Mouse (Mus musculus) hindbrain, embryonic 16.5 days (tissue): ENCODE results near the gene Aqp11. TPM values are rescaled to one million over a fixed set of nuclear protein-coding genes. Genes with fewer than 3 reads are reported as not detected.

Experiments
- ATAC-seq: fragments of 200-750 bp; cut with Nextera tagmentation; 2 replicates; pipeline ENCODE4 v1.8.0; 2017; ENCODE audit warnings: moderate TSS enrichment, moderate library complexity
- H3K27ac ChIP-seq: fragments of 300-500 bp; sonication (generic); 2 replicates; pipeline ENCODE4 v1.5.1; 2014; ENCODE audit warnings: low read depth, mild to moderate bottlenecking, control low read depth, low read length, moderate library complexity
- H3K27me3 ChIP-seq: fragments of 300-500 bp; sonication (generic); replicated peaks from 2 replicates; pipeline ENCODE4 v1.6.1; 2014; ENCODE audit warnings: low read length; ENCODE audit not compliant: control insufficient read depth, insufficient read depth
- H3K36me3 ChIP-seq: fragments of 300-500 bp; sonication (generic); 2 replicates; pipeline ENCODE4 v1.6.1; 2014; ENCODE audit warnings: mild to moderate bottlenecking, low read length, moderate library complexity, mixed read lengths; ENCODE audit not compliant: control insufficient read depth, insufficient read depth
- H3K4me1 ChIP-seq: fragments of 300-500 bp; sonication (generic); 2 replicates; pipeline ENCODE4 v1.6.1; 2014; ENCODE audit warnings: low read depth, low read length; ENCODE audit not compliant: control insufficient read depth, insufficient read depth
- H3K4me2 ChIP-seq: fragments of 300-500 bp; sonication (generic); 2 replicates; pipeline ENCODE4 v1.6.1; 2014; ENCODE audit warnings: mild to moderate bottlenecking, low read length, control low read depth, moderate library complexity
- H3K4me3 ChIP-seq: fragments of 300-500 bp; sonication (generic); 2 replicates; pipeline ENCODE4 v1.5.1; 2014; ENCODE audit warnings: mild to moderate bottlenecking, low read length, control low read depth, moderate library complexity
- H3K9ac ChIP-seq: fragments of 300-500 bp; sonication (generic); 2 replicates; pipeline ENCODE4 v1.6.1; 2014; ENCODE audit warnings: low read depth, mild to moderate bottlenecking, control low read depth, low read length, moderate library complexity
- H3K9me3 ChIP-seq: fragments of 300-500 bp; sonication (generic); 2 replicates; pipeline ENCODE4 v1.6.1; 2014; ENCODE audit warnings: mild to moderate bottlenecking, low read length, moderate library complexity; ENCODE audit not compliant: control insufficient read depth
- WGBS: fragments of 180-500 bp; shearing (Covaris S2); extraction: QIAGEN DNeasy Blood & Tissue Kit; methylation state at CpG from one replicate; pipeline ENCODE4 v1.1.7; 2014; 5-methylcytosine and 5-hydroxymethylcytosine counted together
- polyA plus RNA-seq: library from polyadenylated mRNA; unstranded; fragments of >200 nt; fragmentation: Nextera tagmentation; extraction: Ambion mirVana; gene quantifications from 2 replicates; pipeline ENCODE4 v1.2.1, GENCODE M21; 2015

The Aqp11 gene
- polyA plus RNA-seq, 1 experiment from 2014 or later = 24.5 TPM

DNA sequence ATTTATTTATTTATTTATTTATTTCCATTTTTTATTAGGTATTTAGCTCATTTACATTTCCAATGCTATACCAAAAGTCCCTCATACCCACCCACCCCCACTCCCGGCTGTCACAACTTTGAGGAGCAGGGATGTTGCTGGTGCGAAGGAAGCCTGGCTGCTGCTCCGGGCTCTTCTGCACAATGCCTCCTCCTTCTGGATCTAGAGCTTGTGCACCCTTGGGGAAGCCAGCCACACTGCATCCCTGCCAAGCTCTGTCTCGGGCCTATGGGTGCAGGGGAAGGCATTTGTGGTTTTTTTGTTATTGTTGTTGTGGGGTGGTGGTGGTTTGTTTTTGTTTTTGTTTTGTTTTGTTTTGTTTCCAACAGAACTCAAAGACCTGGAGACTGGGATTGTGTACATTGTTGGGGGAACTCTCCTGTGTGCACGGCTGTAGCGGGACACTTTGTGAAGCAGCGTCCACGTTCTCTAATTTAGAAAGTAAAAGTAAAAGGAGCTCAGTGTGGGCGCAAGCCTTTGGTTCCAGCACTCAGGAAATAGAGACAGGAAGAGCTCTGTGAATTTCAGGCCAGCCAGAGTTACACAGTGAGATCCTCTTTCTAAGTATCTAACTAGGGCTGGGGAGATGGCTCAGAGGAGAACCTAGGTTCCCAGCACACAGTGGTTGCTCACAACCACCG, 10.6 kb upstream of the Aqp11 start:
- H3K9ac ChIP-seq = no peak overlapping the region
- no peaks in the 10 kb centered on the region for H3K27me3 ChIP-seq
- H3K4me1 ChIP-seq = no peaks in the 10 kb centered on the region
- peak; percentile 10; the same call in 1 of the 2 replicates for ATAC-seq
- WGBS = 58% methylated on average over 10 of the region's 10 CpGs
- peak overlapping the region; percentile 29 for H3K4me2 ChIP-seq
- no peaks in the 10 kb centered on the region for H3K9me3 ChIP-seq
- no peak overlapping the region for H3K4me3 ChIP-seq
- no peaks in the 10 kb centered on the region for H3K36me3 ChIP-seq
- H3K27ac ChIP-seq = no peak overlapping the region

- 25% methylated on average over 28 of the region's 28 CpGs for WGBS
- no peaks in the 10 kb centered on the region for H3K9me3 ChIP-seq
- peak; percentile 80 for ATAC-seq
- no peaks in the 10 kb centered on the region for H3K36me3 ChIP-seq
- H3K9ac ChIP-seq = no peak overlapping the region
- H3K4me3 ChIP-seq = no peak overlapping the region
- H3K27ac ChIP-seq = no peak overlapping the region
- H3K27me3 ChIP-seq = no peaks in the 10 kb centered on the region
- peak overlapping the region; percentile 38 for H3K4me2 ChIP-seq
- no peaks in the 10 kb centered on the region for H3K4me1 ChIP-seq
Observed at GRCm38 (mm10) chr7:97747787-97748497, 9.9 kb upstream of the Aqp11 start.

DNA sequence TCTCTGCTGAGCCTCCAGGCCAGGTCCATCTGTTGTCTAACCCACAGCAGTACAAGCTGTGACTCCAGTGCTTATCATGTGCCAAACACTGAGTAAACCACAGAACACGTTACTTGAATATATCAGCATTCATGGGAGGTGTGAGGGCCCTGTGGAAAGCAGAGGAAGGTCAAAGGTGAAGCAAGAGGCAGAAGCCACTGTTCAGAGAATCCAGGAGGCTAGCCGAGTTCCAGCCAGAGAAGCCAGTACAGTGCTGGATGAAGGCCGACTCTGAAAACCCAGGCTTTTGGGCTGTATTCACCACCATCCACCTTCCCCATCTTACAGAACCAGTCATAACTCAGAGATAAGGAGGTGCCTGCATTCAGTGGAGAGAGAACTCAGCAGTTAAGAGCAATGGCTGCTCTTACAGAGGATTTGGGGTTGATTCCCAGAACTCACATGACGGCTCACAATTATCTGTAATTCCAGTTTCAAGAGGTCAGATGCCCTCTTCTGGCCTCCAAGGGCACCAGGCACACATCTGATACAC, 9.2 kb upstream of the Aqp11 start:
- Histone ChIP-seq H3K4me3 (no peak overlapping the region), H3K36me3 (no peaks in the 10 kb centered on the region), H3K27ac (no peak overlapping the region), H3K9me3 (no peaks in the 10 kb centered on the region), H3K9ac (no peak overlapping the region), H3K4me2 (no peak overlapping the region), H3K4me1 (no peaks in the 10 kb centered on the region), H3K27me3 (no peaks in the 10 kb centered on the region)
- ATAC-seq = no peak
- WGBS = 84% methylated on average over 4 of the region's 4 CpGs

DNA sequence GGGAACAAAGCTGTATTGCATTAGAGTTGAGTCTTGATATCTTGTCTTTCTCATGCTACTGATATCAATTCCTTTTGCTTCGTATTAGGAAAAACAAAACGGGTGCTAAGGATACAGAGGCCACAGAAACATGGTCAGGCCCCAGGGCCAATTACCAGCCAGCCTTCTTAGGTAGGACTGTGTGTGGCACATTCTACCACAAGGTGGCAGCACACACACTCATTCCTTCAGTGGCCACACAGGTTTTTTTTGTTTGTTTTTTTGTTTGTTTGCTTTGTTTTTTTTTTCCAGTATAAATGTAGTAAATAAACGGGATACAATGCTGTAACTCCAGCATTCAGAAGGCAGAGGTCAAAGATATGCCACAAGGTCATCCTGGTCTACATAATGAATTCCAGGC, 7.2 kb upstream of the Aqp11 start:
- Histone ChIP-seq H3K27me3 (no peaks in the 10 kb centered on the region), H3K36me3 (no peaks in the 10 kb centered on the region), H3K4me3 (no peak overlapping the region), H3K27ac (no peak overlapping the region), H3K9me3 (no peaks in the 10 kb centered on the region), H3K4me1 (no peaks in the 10 kb centered on the region), H3K9ac (no peak overlapping the region; the same call in 1 of the 2 replicates), H3K4me2 (peak overlapping the region; percentile 18; the same call in 1 of the 2 replicates)
- WGBS = 18% methylated on average over 3 of the region's 3 CpGs
- no peak for ATAC-seq

DNA sequence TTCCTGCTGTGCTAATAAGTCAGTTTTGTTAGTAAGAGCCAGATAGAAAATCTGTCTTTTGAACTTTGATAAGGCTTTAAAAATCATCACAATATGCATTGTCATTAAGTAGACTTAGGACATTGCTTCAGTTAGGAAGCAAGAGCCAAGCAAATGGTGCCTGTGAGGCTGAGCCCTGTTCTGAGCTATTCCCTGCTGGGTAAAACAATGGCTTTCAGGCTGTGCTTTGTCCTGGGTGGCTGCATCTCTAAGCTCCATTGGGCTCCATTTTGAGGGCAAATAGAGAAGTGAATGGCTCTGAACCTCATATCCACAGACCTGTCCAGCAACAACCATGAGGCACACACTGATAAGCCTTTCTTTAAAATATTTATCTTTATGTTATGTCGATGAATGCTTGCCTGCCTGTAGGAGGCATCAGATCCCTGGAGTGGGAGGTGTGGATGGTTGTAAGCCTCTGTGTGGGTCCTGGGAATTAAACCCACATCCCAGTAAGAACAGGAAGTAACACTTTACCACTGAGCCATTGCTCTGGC, 3.7 kb upstream of the Aqp11 start:
- no peak overlapping the region for H3K27ac ChIP-seq
- H3K36me3 ChIP-seq = no peaks in the 10 kb centered on the region
- WGBS = 30% methylated on average over 1 of the region's 1 CpGs
- H3K4me3 ChIP-seq = no peak overlapping the region
- no peaks in the 10 kb centered on the region for H3K9me3 ChIP-seq
- H3K4me1 ChIP-seq = peaks cover 7% of the 10 kb centered on the region
- ATAC-seq = no peak
- no peaks in the 10 kb centered on the region for H3K27me3 ChIP-seq
- H3K4me2 ChIP-seq = no peak overlapping the region
- H3K9ac ChIP-seq = no peak overlapping the region

DNA sequence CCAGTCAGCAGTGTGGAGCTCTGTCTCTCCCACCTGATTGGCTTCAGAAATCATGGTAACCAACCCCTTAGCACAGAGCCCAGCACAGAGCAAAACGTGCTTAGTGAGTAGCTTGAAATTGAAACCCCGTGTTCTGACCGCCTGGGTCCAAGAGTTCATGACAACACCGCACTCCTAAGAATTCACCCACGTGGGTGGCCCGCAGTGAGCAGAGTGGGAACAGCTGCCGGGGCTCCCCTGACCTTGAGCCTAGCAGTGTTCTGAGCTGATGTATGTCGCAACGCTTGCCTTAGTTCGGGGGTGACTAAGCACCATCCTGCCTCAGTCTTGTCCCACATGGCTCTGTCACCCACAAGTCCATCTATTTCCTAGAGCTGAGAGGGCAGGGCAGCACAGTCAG, 2.9 kb upstream of the Aqp11 start:
- H3K9me3 ChIP-seq = no peaks in the 10 kb centered on the region
- H3K27ac ChIP-seq = no peak overlapping the region
- H3K4me2 ChIP-seq = no peak overlapping the region
- peaks cover 10% of the 10 kb centered on the region for H3K4me1 ChIP-seq
- no peak overlapping the region for H3K9ac ChIP-seq
- no peaks in the 10 kb centered on the region for H3K36me3 ChIP-seq
- no peak overlapping the region for H3K4me3 ChIP-seq
- WGBS = 54% methylated on average over 10 of the region's 10 CpGs
- no peak for ATAC-seq
- H3K27me3 ChIP-seq = no peaks in the 10 kb centered on the region

DNA sequence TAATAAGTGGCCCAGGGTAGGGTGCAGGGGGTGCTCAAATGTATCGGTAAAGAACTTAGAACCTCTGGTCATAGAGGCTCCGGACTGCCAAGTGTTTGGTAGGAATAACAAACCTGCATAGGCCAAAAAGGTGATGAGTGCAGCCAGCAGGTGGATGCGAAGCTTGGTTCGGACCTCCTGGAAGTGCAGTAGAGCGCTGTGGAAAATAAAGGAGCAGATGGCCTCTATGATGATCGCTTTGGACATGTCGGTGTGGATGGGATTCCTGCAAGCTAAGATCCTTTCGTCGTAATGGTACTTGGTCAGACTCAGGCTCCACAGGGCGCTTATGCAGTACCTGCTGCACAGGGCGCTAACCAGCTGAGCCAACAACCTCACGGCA, 842 bp downstream of the Aqp11 start:
- Histone ChIP-seq H3K27me3 (no peaks in the 10 kb centered on the region), H3K4me3 (peak overlapping the region; percentile 82), H3K4me1 (peaks cover 12% of the 10 kb centered on the region), H3K27ac (no peak overlapping the region; the same call in 1 of the 2 replicates), H3K4me2 (peak overlapping the region; percentile 98), H3K36me3 (no peaks in the 10 kb centered on the region), H3K9me3 (no peaks in the 10 kb centered on the region), H3K9ac (peak overlapping the region; percentile 85)
- 2% methylated on average over 12 of the region's 12 CpGs for WGBS
- no peak for ATAC-seq

DNA sequence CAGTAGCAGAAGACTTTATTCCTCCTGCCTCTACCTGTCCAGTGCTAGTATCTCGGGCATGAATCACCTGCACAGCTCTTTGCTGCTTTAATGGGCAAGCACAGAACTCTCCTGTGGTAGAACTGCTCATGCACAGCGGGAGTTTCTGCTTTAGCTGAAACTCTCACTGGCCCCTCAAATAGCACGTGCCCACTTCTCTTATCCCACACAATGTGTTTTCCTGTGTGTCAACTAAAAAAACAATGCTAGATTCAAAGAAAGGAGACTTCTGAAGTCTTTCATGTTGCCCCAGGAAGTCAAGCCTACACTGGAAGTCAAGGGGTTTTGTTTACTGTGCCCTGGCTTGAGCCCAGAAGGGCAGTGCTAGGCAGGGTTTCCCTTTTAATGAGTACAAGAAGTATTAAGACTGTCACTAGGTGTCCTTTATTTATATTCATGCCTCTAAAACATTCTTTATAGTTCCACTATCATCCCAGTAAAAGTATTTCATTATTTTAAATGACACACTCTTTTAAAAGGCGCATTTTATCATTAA, 2.1 kb downstream of the Aqp11 start:
- Histone ChIP-seq H3K27ac (no peak overlapping the region), H3K9me3 (no peaks in the 10 kb centered on the region), H3K4me2 (peak overlapping the region; percentile 21; the same call in 1 of the 2 replicates), H3K4me3 (no peak overlapping the region), H3K27me3 (no peaks in the 10 kb centered on the region), H3K36me3 (no peaks in the 10 kb centered on the region), H3K4me1 (peaks cover 12% of the 10 kb centered on the region), H3K9ac (no peak overlapping the region)
- WGBS = 27% methylated on average over 4 of the region's 4 CpGs
- no peak for ATAC-seq

- Histone ChIP-seq H3K4me2 (no peak overlapping the region; the same call in 1 of the 2 replicates), H3K27ac (no peak overlapping the region), H3K4me3 (no peak overlapping the region), H3K36me3 (no peaks in the 10 kb centered on the region), H3K4me1 (peaks cover 12% of the 10 kb centered on the region), H3K9me3 (no peaks in the 10 kb centered on the region), H3K27me3 (no peaks in the 10 kb centered on the region), H3K9ac (no peak overlapping the region)
- WGBS = 73% methylated on average over 8 of the region's 8 CpGs
- no peak for ATAC-seq
Observed at GRCm38 (mm10) chr7:97735021-97735420, 3.1 kb downstream of the Aqp11 start.
